Mouse (Mus musculus): Measurements from ENCODE around the gene Ttc22.

DNA sequence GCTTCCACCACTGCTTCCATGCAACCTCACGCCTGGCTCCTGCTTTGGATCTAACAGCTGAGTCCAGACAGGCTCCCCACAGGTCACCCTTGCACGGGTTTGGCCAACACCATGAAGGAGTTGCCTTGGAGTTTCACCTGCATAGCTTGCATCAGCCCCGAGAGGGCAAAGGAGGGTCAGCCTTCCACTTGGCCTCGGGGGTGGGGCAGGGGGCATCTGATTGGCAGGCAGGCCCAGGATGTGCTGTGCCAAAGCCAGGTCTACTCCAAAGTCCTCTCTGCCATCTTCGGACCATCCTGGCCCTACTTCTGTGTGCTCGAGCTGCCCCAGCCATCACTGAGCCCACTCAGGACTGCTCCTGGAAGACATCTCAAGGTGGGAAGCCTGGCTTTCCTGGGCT is 35.2 kb upstream of the Ttc22 start:
- TF ChIP-seq CTCF (IDR thresholded peaks at IDR 0.05; ENCODE audit: control insufficient read depth, insufficient read depth, insufficient read length) (no peak), MAX (IDR thresholded peaks at IDR 0.05) (no peak), FOSL1 (IDR thresholded peaks at IDR 0.05; ENCODE audit: insufficient read depth, low read length, poor library complexity, severe bottlenecking) (no peak)

Measured in C2C12 (cell line).